Mouse (Mus musculus): ENCODE data around the gene Iqgap3. TPM values are rescaled to one million over a fixed set of nuclear protein-coding genes. Genes with fewer than 3 reads are reported as not detected.

The Iqgap3 gene
- 0.88 TPM for polyA plus RNA-seq (2014; fragmentation: Illumina TruSeq; extraction: RNeasy Lipid Tissue Mini Kit (QIAGEN cat#74804))

DNA sequence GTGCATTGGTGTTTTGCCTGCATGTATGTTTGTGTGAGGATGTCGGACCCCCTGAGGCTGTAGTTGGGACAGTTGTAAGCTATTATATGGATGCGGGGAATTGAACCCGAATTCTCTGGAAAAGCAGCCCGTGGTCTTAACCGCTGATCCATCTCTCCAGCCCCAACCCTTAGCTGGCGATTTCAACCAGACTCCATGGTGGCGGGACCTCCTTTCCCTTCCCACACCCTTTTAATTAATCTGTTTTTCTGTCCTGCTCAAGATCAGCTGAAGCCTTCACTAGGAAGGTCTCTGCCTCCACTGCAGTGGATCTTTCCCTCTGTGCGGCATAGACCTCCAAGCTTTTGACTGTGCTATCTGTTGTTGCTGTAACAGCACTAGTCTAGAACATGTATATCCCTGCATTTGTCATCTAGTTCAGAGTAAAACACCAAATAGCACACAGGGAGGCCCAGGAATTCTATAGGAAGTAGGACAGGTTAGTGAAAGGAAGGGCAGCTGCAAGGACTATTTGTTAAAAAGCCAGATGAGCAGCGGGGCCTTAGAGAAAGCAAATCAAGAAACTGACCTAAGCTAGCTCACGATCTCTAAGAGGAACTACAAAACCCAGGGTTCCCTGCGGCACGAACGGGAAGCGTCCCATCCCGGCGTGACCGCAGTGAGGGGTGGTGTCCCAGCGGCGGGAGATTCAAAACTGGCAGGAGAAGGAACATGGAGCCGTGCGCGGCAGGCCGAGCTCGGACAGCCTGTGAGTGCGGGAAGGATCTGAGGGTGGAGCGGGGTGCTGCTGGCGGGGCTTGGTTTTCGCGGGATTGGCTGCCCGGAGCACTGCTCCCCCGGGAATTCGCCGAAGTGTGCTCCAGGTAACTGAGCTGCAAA, at the start of gene Iqgap3:
Gene Iqgap3, plus strand, starts transcription at position 627 of the 879 bp plus-strand sequence.

DNA sequence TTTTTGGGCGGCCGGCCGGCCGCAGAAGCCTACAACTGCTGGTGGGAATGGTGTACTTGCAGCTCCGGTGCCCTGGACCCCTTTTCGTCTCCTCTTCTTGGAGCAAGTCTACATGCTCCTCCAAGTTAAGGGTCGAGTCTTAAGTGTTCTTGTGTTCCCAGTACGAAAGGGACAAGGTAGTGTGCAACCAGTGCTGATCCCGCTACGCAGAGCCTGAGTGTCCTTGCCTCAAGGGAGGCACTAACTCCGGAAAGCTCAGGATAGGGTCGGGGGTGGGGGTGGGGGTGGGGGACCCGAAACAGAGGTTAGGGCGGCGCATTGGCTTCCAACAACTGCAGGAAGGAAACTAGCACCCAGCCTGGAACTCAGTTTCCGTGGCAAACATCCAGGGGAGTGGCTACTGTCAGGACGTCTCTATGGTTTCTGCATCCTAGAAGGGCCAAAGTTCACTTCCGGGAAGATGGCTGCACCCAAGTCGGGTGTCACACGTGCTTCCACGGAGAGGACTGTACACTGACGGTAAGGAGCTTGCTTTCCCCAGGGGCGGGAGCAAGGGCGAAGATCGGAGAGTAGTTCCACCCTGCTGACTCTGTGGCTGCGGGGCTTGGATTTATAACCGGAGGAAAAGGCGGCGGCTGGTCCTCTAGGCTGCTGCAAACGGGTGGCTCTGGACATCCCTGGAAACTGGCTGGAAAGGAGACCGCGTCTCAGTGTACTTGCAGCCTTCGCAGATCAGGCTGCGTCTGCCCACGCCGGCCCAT, 38.9 kb upstream of the Iqgap3 start, which contains the start of gene Gpatch4:
Gene Gpatch4, plus strand, starts transcription at position 448 of the 761 bp plus-strand sequence.

GRCm38 (mm10) chr3:88057902-88058696, 23.7 kb upstream of the Iqgap3 start, which contains the start of gene Naxe:
Naxe (minus strand) TSS chr3:88058495.

GRCm38 (mm10) chr3:88078204-88078603, 3.6 kb upstream of the Iqgap3 start, which contains the start of gene Ttc24:
Ttc24 (minus strand) TSS chr3:88078304.

DNA sequence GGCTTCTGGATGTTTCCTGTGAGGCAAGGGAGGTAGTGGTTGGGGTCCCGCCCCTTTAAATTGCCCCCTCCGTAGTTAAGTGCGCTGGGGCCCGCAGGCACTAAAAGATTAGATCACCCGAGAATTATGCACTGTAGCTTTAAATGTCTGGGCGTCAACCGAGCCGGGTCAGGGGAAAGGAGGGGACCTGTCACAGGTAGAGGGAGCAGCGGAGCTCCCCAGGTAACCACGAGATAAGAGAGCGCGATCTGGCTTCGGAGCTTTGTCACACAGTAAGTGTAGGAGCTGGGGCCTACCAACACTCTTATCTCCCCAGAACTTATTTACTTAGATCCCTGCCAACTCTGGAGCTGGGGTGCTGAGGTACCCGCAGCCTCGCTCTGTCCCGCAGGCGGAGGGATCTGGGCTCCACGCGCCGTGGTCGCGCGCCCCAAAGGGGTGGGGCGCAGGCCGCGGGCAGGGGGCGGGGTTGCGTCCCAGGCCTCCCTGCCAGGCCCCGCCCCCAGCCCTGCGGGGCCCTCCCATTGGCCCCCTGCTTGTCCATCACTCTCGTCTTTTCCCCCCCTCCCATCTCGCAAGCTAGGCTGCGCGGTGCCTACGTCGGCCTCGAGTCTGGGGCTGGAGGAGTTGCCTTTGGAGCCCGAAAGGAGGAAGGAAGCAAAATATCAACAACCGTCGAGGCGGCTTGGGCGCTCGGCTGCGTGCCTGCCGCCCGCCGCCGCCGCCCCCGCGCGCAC, 60.2 kb downstream of the Iqgap3 start, which contains the start of gene Mef2d:
Gene Mef2d, plus strand, starts transcription at position 586 of the 737 bp plus-strand sequence.

Other genes starting within 250 kb of the Iqgap3 start
- 0.14 TPM for gene Sh2d2a, start 235.2 kb upstream of the Iqgap3 start, polyA plus RNA-seq (2014; fragmentation: Illumina TruSeq; extraction: RNeasy Lipid Tissue Mini Kit (QIAGEN cat#74804))
- 3.7 TPM for gene Prcc, start 196.4 kb upstream of the Iqgap3 start, polyA plus RNA-seq (2014; fragmentation: Illumina TruSeq; extraction: RNeasy Lipid Tissue Mini Kit (QIAGEN cat#74804))
- gene Hdgf, start 175.7 kb upstream of the Iqgap3 start, polyA plus RNA-seq (2014; fragmentation: Illumina TruSeq; extraction: RNeasy Lipid Tissue Mini Kit (QIAGEN cat#74804)) = 146 TPM
- 52.2 TPM for gene Mrpl24, start 162.5 kb upstream of the Iqgap3 start, polyA plus RNA-seq (2014; fragmentation: Illumina TruSeq; extraction: RNeasy Lipid Tissue Mini Kit (QIAGEN cat#74804))
- 42.8 TPM for gene Isg20l2, start 151.7 kb upstream of the Iqgap3 start, polyA plus RNA-seq (2014; fragmentation: Illumina TruSeq; extraction: RNeasy Lipid Tissue Mini Kit (QIAGEN cat#74804))
- 5.2 TPM for gene Rrnad1, start 151.3 kb upstream of the Iqgap3 start, polyA plus RNA-seq (2014; fragmentation: Illumina TruSeq; extraction: RNeasy Lipid Tissue Mini Kit (QIAGEN cat#74804))
- 20.6 TPM for gene Crabp2, start 133.3 kb upstream of the Iqgap3 start, polyA plus RNA-seq (2014; fragmentation: Illumina TruSeq; extraction: RNeasy Lipid Tissue Mini Kit (QIAGEN cat#74804))
- 8.0 TPM for gene Nes, start 110.9 kb upstream of the Iqgap3 start, polyA plus RNA-seq (2014; fragmentation: Illumina TruSeq; extraction: RNeasy Lipid Tissue Mini Kit (QIAGEN cat#74804))
- 0.74 TPM for gene Bcan, start 81.7 kb upstream of the Iqgap3 start, polyA plus RNA-seq (2014; fragmentation: Illumina TruSeq; extraction: RNeasy Lipid Tissue Mini Kit (QIAGEN cat#74804))
- not detected for gene Hapln2, start 54.4 kb upstream of the Iqgap3 start, polyA plus RNA-seq (2014; fragmentation: Illumina TruSeq; extraction: RNeasy Lipid Tissue Mini Kit (QIAGEN cat#74804))
- 8.7 TPM for gene Gpatch4, start 38.9 kb upstream of the Iqgap3 start, polyA plus RNA-seq (2014; fragmentation: Illumina TruSeq; extraction: RNeasy Lipid Tissue Mini Kit (QIAGEN cat#74804))
- 23.3 TPM for gene Naxe, start 23.5 kb upstream of the Iqgap3 start, polyA plus RNA-seq (2014; fragmentation: Illumina TruSeq; extraction: RNeasy Lipid Tissue Mini Kit (QIAGEN cat#74804))
- gene Ttc24, start 3.7 kb upstream of the Iqgap3 start, polyA plus RNA-seq (2014; fragmentation: Illumina TruSeq; extraction: RNeasy Lipid Tissue Mini Kit (QIAGEN cat#74804)) = not detected
- 12.0 TPM for gene Mef2d, start 60.4 kb downstream of the Iqgap3 start, polyA plus RNA-seq (2014; fragmentation: Illumina TruSeq; extraction: RNeasy Lipid Tissue Mini Kit (QIAGEN cat#74804))
- gene Rhbg, start 172.7 kb downstream of the Iqgap3 start, polyA plus RNA-seq (2014; fragmentation: Illumina TruSeq; extraction: RNeasy Lipid Tissue Mini Kit (QIAGEN cat#74804)) = not detected
- gene Gm38392, start 205.2 kb downstream of the Iqgap3 start, polyA plus RNA-seq (2014; fragmentation: Illumina TruSeq; extraction: RNeasy Lipid Tissue Mini Kit (QIAGEN cat#74804)) = not detected
- gene Tsacc, start 215.0 kb downstream of the Iqgap3 start, polyA plus RNA-seq (2014; fragmentation: Illumina TruSeq; extraction: RNeasy Lipid Tissue Mini Kit (QIAGEN cat#74804)) = 6.1 TPM
- gene Cct3, start 215.1 kb downstream of the Iqgap3 start, polyA plus RNA-seq (2014; fragmentation: Illumina TruSeq; extraction: RNeasy Lipid Tissue Mini Kit (QIAGEN cat#74804)) = 183 TPM
- 1.7 TPM for gene Glmp, start 243.1 kb downstream of the Iqgap3 start, polyA plus RNA-seq (2014; fragmentation: Illumina TruSeq; extraction: RNeasy Lipid Tissue Mini Kit (QIAGEN cat#74804))